Mouse (Mus musculus) testis, postnatal 10 days (tissue): Measurements from ENCODE around the gene Sppl2b.
"Not testable (repeated sequence)": the region's sequence is repeated elsewhere in the genome, so short reads cannot be mapped to it uniquely, and the experiment has no call there.

ENCODE experiments used
- DNase-seq: peaks from one replicate; pipeline ENCODE4 v3.0.0; 2021; ENCODE audit warnings: low spot score

Sppl2b gene

GRCm38 (mm10) chr10:80823847-80824643, 31.0 kb upstream of the Sppl2b start:
- no peak for DNase-seq

- DNase-seq = no peak
Observed at GRCm38 (mm10) chr10:80824827-80825226, 30.2 kb upstream of the Sppl2b start.

- peak; percentile 99 for DNase-seq
Observed at GRCm38 (mm10) chr10:80826151-80827062, 28.7 kb upstream of the Sppl2b start, which contains the start of gene Oaz1. TSS of gene Oaz1 (plus strand) at chr10:80826656.

GRCm38 (mm10) chr10:80827063-80827869, 27.8 kb upstream of the Sppl2b start:
- DNase-seq = no peak

GRCm38 (mm10) chr10:80827870-80828420, 27.1 kb upstream of the Sppl2b start:
- no peak for DNase-seq

- DNase-seq = not testable (repeated sequence)
Observed at GRCm38 (mm10) chr10:80828587-80828986, 26.5 kb upstream of the Sppl2b start.

- DNase-seq = no peak
Observed at GRCm38 (mm10) chr10:80829359-80830278, 25.5 kb upstream of the Sppl2b start.

- peak; percentile 79 for DNase-seq
Observed at GRCm38 (mm10) chr10:80831136-80831535, 23.9 kb upstream of the Sppl2b start.

GRCm38 (mm10) chr10:80832818-80833217, 22.3 kb upstream of the Sppl2b start:
- no peak for DNase-seq

- DNase-seq = no peak
Observed at GRCm38 (mm10) chr10:80835617-80836016, 19.5 kb upstream of the Sppl2b start.

- no peak for DNase-seq
Observed at GRCm38 (mm10) chr10:80836949-80837379, 18.1 kb upstream of the Sppl2b start.

- DNase-seq = no peak
Observed at GRCm38 (mm10) chr10:80837827-80838226, 17.2 kb upstream of the Sppl2b start.

GRCm38 (mm10) chr10:80838346-80838912, 16.6 kb upstream of the Sppl2b start:
- DNase-seq = no peak

- no peak for DNase-seq
Observed at GRCm38 (mm10) chr10:80839848-80840247, 15.2 kb upstream of the Sppl2b start.

GRCm38 (mm10) chr10:80841685-80842084, 13.4 kb upstream of the Sppl2b start:
- DNase-seq = no peak

GRCm38 (mm10) chr10:80842334-80842733, 12.7 kb upstream of the Sppl2b start:
- no peak for DNase-seq

- no peak for DNase-seq
Observed at GRCm38 (mm10) chr10:80843087-80843930, 11.8 kb upstream of the Sppl2b start.

GRCm38 (mm10) chr10:80843931-80844547, 11.0 kb upstream of the Sppl2b start, which contains the start of gene Lingo3:
TSS of gene Lingo3 (minus strand) at chr10:80844039.
- no peak for DNase-seq
